Mouse (Mus musculus): ENCODE results near the gene Fam19a5. TPM values are rescaled to one million over a fixed set of nuclear protein-coding genes. Genes with fewer than 3 reads are reported as not detected.

Gene Fam19a5
- polyA plus RNA-seq, 1 experiment from 2014 or later, result 9.6 TPM

DNA sequence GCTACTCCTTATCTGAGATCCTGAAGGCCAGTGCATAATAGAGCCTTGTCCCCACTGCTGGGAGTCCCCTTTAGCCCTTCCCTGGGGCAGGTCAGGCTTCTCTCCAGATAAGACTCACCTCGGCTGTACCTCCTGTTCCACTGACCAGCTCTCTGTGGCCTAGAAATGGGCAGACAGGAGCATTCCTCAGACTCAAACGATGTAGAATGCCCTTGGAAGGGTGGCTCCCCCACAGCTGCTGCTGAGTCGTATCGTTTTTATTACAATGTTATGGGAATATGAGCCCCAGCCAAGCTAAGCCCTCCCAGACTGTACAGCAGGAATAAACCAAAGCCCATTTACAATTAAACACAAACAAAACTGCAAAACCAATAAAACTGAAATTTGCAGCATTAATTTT lies 167.7 kb downstream of the Fam19a5 start:
- Histone ChIP-seq H3K4me2 (replicated peaks; ENCODE audit: low read depth, low read length) (no peak overlapping the region), H3K9me3 (ENCODE audit: control insufficient read depth, low read length) (no peaks in the 10 kb centered on the region), H3K27ac (ENCODE audit: low read depth, low read length) (no peak overlapping the region), H3K36me3 (ENCODE audit: control insufficient read depth, insufficient read depth, low read length) (no peaks in the 10 kb centered on the region), H3K27me3 (ENCODE audit: control insufficient read depth, insufficient read depth, low read length) (no peaks in the 10 kb centered on the region), H3K9ac (ENCODE audit: low read depth, low read length) (no peak overlapping the region), H3K4me1 (replicated peaks; ENCODE audit: control insufficient read depth, insufficient read depth, low read length) (no peaks in the 10 kb centered on the region), H3K4me3 (ENCODE audit: low read depth, low read length) (no peak overlapping the region)
- WGBS, result 78% methylated on average over 4 of the region's 4 CpGs
- no peak for ATAC-seq (ENCODE audit: low FRiP score)
- DNase-seq (ENCODE audit: low spot score), result no peak

DNA sequence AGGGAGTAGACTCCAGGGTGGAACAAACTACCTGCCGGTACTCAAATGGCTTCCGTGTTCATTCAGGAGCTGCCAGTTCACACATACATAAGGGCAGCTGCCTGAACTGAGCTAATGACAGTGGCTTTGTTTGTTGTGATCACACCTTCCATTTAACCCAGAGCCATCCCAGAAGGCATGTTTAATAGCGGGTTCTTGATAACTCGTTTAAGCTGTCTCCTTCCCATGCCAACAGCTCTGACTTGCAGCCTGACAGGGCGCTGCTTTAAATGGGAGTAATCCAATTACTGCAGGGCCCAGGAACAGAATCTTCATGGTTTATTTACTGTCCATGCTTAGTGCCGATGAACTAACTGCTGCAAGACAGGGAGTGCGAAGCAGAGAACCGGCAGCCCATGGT lies 168.1 kb downstream of the Fam19a5 start:
- Histone ChIP-seq H3K4me2 (replicated peaks; ENCODE audit: low read depth, low read length) (no peak overlapping the region), H3K9me3 (ENCODE audit: control insufficient read depth, low read length) (no peaks in the 10 kb centered on the region), H3K36me3 (ENCODE audit: control insufficient read depth, insufficient read depth, low read length) (no peaks in the 10 kb centered on the region), H3K27ac (ENCODE audit: low read depth, low read length) (no peak overlapping the region), H3K9ac (ENCODE audit: low read depth, low read length) (no peak overlapping the region), H3K27me3 (ENCODE audit: control insufficient read depth, insufficient read depth, low read length) (no peaks in the 10 kb centered on the region), H3K4me1 (replicated peaks; ENCODE audit: control insufficient read depth, insufficient read depth, low read length) (no peaks in the 10 kb centered on the region), H3K4me3 (ENCODE audit: low read depth, low read length) (no peak overlapping the region)
- 90% methylated on average over 8 of the region's 8 CpGs for WGBS
- no peak for DNase-seq (ENCODE audit: low spot score)
- no peak for ATAC-seq (ENCODE audit: low FRiP score)

DNA sequence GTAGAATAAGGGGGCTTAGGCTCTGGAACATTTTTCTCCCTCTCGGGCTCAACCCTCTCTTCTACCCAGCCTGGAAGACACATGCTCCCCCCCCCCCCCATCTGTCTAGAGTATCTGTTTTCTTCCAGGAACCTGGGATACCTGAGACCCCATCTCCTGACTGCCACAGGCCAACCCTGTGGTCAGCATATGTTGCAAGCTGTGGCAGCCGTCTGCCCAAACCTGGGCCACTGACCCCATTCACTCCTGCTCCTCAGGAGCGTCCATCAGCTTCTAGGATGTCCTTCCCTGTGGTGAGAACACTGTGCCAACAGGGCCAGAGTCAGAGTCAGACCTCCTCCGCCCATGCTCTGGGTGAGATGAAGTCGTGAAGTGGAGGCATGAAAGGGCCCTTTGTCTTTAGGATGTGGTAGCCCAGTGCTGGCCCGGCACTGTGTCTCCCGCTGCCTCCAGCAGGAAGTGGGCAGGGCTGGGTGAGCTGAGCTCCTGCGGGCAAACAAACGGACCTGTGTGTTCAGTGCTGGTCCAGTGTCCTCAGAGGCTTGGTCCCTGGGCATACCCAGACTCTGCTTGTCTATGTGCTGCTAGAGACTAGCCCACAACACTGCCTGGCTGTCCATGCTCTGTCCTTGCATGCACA lies 171.1 kb downstream of the Fam19a5 start:
- Histone ChIP-seq H3K4me3 (ENCODE audit: low read depth, low read length) (no peak overlapping the region), H3K9ac (ENCODE audit: low read depth, low read length) (no peak overlapping the region), H3K4me1 (replicated peaks; ENCODE audit: control insufficient read depth, insufficient read depth, low read length) (no peaks in the 10 kb centered on the region), H3K36me3 (ENCODE audit: control insufficient read depth, insufficient read depth, low read length) (no peaks in the 10 kb centered on the region), H3K9me3 (ENCODE audit: control insufficient read depth, low read length) (no peaks in the 10 kb centered on the region), H3K27me3 (ENCODE audit: control insufficient read depth, insufficient read depth, low read length) (no peaks in the 10 kb centered on the region), H3K4me2 (replicated peaks; ENCODE audit: low read depth, low read length) (no peak overlapping the region), H3K27ac (ENCODE audit: low read depth, low read length) (0 out of 2 replicates have a peak overlapping the region, but pooled peaks have one; percentile 6)
- ATAC-seq (ENCODE audit: low FRiP score) (no peak), DNase-seq (ENCODE audit: low spot score) (peak; percentile 18)
- WGBS, result 42% methylated on average over 9 of the region's 9 CpGs

DNA sequence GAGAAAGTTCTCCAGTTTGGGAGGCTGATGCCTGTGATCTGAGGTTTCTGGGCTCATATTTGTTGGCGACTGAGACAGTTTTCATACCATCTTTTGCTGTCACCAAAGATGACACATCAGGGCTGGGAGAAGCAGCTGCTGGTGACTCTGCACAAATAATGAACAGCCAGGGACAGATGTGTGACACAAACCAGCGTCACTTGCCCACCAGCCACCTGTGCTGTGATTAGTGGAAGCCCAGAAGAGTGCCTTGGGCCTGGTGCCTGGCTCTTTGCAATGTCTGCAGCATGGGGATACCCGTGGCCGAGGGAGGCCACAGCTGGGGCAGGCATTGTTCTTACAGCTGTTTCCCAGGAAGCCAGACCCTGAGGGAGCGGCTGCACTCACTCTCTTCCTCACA lies 173.0 kb downstream of the Fam19a5 start:
- H3K4me2 ChIP-seq (replicated peaks; ENCODE audit: low read depth, low read length), result no peak overlapping the region
- H3K9ac ChIP-seq (ENCODE audit: low read depth, low read length), result no peak overlapping the region
- WGBS, result 57% methylated on average over 5 of the region's 5 CpGs
- H3K9me3 ChIP-seq (ENCODE audit: control insufficient read depth, low read length), result no peaks in the 10 kb centered on the region
- H3K27ac ChIP-seq (ENCODE audit: low read depth, low read length), result no peak overlapping the region
- no peaks in the 10 kb centered on the region for H3K27me3 ChIP-seq (ENCODE audit: control insufficient read depth, insufficient read depth, low read length)
- no peak overlapping the region for H3K4me3 ChIP-seq (ENCODE audit: low read depth, low read length)
- H3K36me3 ChIP-seq (ENCODE audit: control insufficient read depth, insufficient read depth, low read length), result no peaks in the 10 kb centered on the region
- peak; percentile 3 for DNase-seq (ENCODE audit: low spot score)
- H3K4me1 ChIP-seq (replicated peaks; ENCODE audit: control insufficient read depth, insufficient read depth, low read length), result no peaks in the 10 kb centered on the region
- no peak for ATAC-seq (ENCODE audit: low FRiP score)

DNA sequence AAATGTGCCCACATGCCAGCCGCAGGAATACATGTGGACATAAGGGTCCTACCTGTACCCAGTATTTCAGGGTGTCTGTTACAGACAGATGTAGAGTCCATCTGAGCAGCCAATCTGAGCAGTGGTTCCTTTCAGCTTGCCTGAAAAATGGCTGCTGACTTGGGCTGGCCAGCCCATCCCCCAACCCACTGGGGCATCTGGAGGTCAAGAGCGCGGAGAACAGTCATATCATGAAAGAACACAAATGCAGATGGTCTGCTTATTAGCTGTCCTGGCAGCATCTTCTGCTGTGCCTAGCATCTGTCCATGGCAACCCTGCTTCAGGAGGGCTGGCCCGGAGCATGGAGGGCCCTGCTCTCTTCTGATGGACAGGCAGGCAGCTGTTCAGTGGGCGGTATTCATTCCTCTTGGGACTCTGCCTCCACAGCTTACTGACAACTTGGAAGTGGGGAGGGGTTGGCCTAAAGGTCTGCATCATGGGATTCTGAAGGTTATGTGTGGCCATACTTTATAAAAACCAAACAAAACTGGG lies 179.4 kb downstream of the Fam19a5 start:
- 0 out of 2 replicates have a peak, but pooled peaks cover 7% of the 10 kb centered on the region for H3K4me1 ChIP-seq (replicated peaks; ENCODE audit: control insufficient read depth, insufficient read depth, low read length)
- H3K4me2 ChIP-seq (replicated peaks; ENCODE audit: low read depth, low read length), result no peak overlapping the region
- DNase-seq (ENCODE audit: low spot score) (peak; percentile 41), ATAC-seq (ENCODE audit: low FRiP score) (peak; percentile 59)
- 55% methylated on average over 5 of the region's 5 CpGs for WGBS
- no peaks in the 10 kb centered on the region for H3K9me3 ChIP-seq (ENCODE audit: control insufficient read depth, low read length)
- H3K36me3 ChIP-seq (ENCODE audit: control insufficient read depth, insufficient read depth, low read length), result no peaks in the 10 kb centered on the region
- H3K27me3 ChIP-seq (ENCODE audit: control insufficient read depth, insufficient read depth, low read length), result no peaks in the 10 kb centered on the region
- no peak overlapping the region for H3K9ac ChIP-seq (ENCODE audit: low read depth, low read length)
- H3K4me3 ChIP-seq (ENCODE audit: low read depth, low read length), result no peak overlapping the region
- H3K27ac ChIP-seq (ENCODE audit: low read depth, low read length), result no peak overlapping the region

DNA sequence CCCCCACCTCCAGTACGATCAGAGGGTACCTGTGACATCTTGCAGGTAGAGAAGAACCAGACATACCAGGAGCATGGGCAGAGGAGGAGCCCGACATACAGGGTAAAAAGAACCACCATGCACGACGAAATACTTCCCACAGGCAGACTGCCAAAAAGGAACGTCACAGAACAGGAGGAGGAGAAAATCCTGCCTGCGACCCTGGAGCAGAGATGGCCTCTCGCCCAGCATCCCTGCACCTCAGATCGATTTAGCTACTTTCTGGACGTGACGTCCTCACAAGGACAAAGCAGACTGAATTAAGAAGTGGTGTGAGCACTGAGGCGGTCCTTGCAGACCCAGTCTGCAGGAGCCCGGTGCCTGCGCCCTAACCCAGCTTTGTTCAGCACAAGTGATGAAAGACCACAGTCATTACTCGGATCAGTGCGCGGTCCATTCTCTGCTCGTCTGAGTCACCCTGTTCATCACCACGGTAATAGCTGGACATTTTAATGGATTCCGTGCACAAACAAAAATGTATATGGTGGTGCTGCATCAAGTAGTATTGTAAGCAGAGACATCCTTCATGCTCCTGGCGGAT lies 182.6 kb downstream of the Fam19a5 start:
- 65% methylated on average over 20 of the region's 20 CpGs for WGBS
- Histone ChIP-seq H3K27me3 (ENCODE audit: control insufficient read depth, insufficient read depth, low read length) (no peaks in the 10 kb centered on the region), H3K9ac (ENCODE audit: low read depth, low read length) (no peak overlapping the region), H3K36me3 (ENCODE audit: control insufficient read depth, insufficient read depth, low read length) (no peaks in the 10 kb centered on the region), H3K9me3 (ENCODE audit: control insufficient read depth, low read length) (no peaks in the 10 kb centered on the region), H3K4me2 (replicated peaks; ENCODE audit: low read depth, low read length) (no peak overlapping the region), H3K27ac (ENCODE audit: low read depth, low read length) (no peak overlapping the region), H3K4me3 (ENCODE audit: low read depth, low read length) (no peak overlapping the region), H3K4me1 (replicated peaks; ENCODE audit: control insufficient read depth, insufficient read depth, low read length) (0 out of 2 replicates have a peak, but pooled peaks cover 7% of the 10 kb centered on the region)
- ATAC-seq (ENCODE audit: low FRiP score) (no peak), DNase-seq (ENCODE audit: low spot score) (peak; percentile 16)

- Histone ChIP-seq H3K27ac (ENCODE audit: low read depth, low read length) (no peak overlapping the region), H3K4me2 (replicated peaks; ENCODE audit: low read depth, low read length) (no peak overlapping the region), H3K36me3 (ENCODE audit: control insufficient read depth, insufficient read depth, low read length) (no peaks in the 10 kb centered on the region), H3K9me3 (ENCODE audit: control insufficient read depth, low read length) (no peaks in the 10 kb centered on the region), H3K4me1 (replicated peaks; ENCODE audit: control insufficient read depth, insufficient read depth, low read length) (no peaks in the 10 kb centered on the region), H3K9ac (ENCODE audit: low read depth, low read length) (no peak overlapping the region), H3K4me3 (ENCODE audit: low read depth, low read length) (no peak overlapping the region), H3K27me3 (ENCODE audit: control insufficient read depth, insufficient read depth, low read length) (no peaks in the 10 kb centered on the region)
- WGBS, result 92% methylated on average over 4 of the region's 4 CpGs
- DNase-seq (ENCODE audit: low spot score) (no peak), ATAC-seq (ENCODE audit: low FRiP score) (no peak)
Observed at GRCm38 (mm10) chr15:87736345-87736744, 192.2 kb downstream of the Fam19a5 start.

GRCm38 (mm10) chr15:87755482-87755881 lies 211.4 kb downstream of the Fam19a5 start:
- Histone ChIP-seq H3K27me3 (ENCODE audit: control insufficient read depth, insufficient read depth, low read length) (no peaks in the 10 kb centered on the region), H3K27ac (ENCODE audit: low read depth, low read length) (no peak overlapping the region), H3K4me2 (replicated peaks; ENCODE audit: low read depth, low read length) (no peak overlapping the region), H3K9ac (ENCODE audit: low read depth, low read length) (no peak overlapping the region), H3K4me1 (replicated peaks; ENCODE audit: control insufficient read depth, insufficient read depth, low read length) (no peaks in the 10 kb centered on the region), H3K4me3 (ENCODE audit: low read depth, low read length) (no peak overlapping the region), H3K9me3 (ENCODE audit: control insufficient read depth, low read length) (no peaks in the 10 kb centered on the region), H3K36me3 (ENCODE audit: control insufficient read depth, insufficient read depth, low read length) (no peaks in the 10 kb centered on the region)
- ATAC-seq (ENCODE audit: low FRiP score) (no peak), DNase-seq (ENCODE audit: low spot score) (no peak)
- 84% methylated on average over 3 of the region's 3 CpGs for WGBS

- Histone ChIP-seq H3K9ac (ENCODE audit: low read depth, low read length) (no peak overlapping the region), H3K27ac (ENCODE audit: low read depth, low read length) (no peak overlapping the region), H3K36me3 (ENCODE audit: control insufficient read depth, insufficient read depth, low read length) (no peaks in the 10 kb centered on the region), H3K4me3 (ENCODE audit: low read depth, low read length) (no peak overlapping the region), H3K27me3 (ENCODE audit: control insufficient read depth, insufficient read depth, low read length) (no peaks in the 10 kb centered on the region), H3K9me3 (ENCODE audit: control insufficient read depth, low read length) (no peaks in the 10 kb centered on the region), H3K4me2 (replicated peaks; ENCODE audit: low read depth, low read length) (no peak overlapping the region), H3K4me1 (replicated peaks; ENCODE audit: control insufficient read depth, insufficient read depth, low read length) (no peaks in the 10 kb centered on the region)
- DNase-seq (ENCODE audit: low spot score) (no peak), ATAC-seq (ENCODE audit: low FRiP score) (no peak)
- 95% methylated on average over 3 of the region's 3 CpGs for WGBS
Observed at GRCm38 (mm10) chr15:87765876-87766275, 221.8 kb downstream of the Fam19a5 start.
